Mouse (Mus musculus) stomach, postnatal 0 days (tissue): ENCODE measurements at regions not wholly inside any gene's neighbourhood (a gene's known extent, or its start where the extent isn't known, plus 50 kb on each side); places are given as distances from the start of the nearest gene placed in this dataset.

Experiments used
- ATAC-seq: fragments of 200-750 bp; cut with Nextera tagmentation; 2 replicates; pipeline ENCODE4 v1.8.0; 2017; ENCODE audit not compliant: low FRiP score, low TSS enrichment
- DNase-seq: peaks from one replicate; pipeline ENCODE4 v3.0.0-alpha.2; 2016; ENCODE audit warnings: low spot score
- H3K27ac ChIP-seq: fragments of 300-500 bp; sonication (generic); replicated peaks from 2 replicates; pipeline ENCODE4 v1.5.1; 2014; ENCODE audit warnings: mild to moderate bottlenecking, control low read depth
- H3K27me3 ChIP-seq: fragments of 300-500 bp; sonication (generic); 2 replicates; pipeline ENCODE4 v1.6.1; 2014; ENCODE audit warnings: low read length; ENCODE audit not compliant: control insufficient read depth, insufficient read depth
- H3K36me3 ChIP-seq: fragments of 300-500 bp; sonication (generic); 2 replicates; pipeline ENCODE4 v1.6.1; 2014; ENCODE audit warnings: low read length, mixed read lengths; ENCODE audit not compliant: control insufficient read depth, insufficient read depth
- H3K4me1 ChIP-seq: fragments of 300-500 bp; sonication (generic); replicated peaks from 2 replicates; pipeline ENCODE4 v1.6.1; 2014; ENCODE audit warnings: antibody characterized with exemption; ENCODE audit not compliant: control insufficient read depth, insufficient read depth
- H3K4me2 ChIP-seq: fragments of 300-500 bp; sonication (generic); replicated peaks from 2 replicates; pipeline ENCODE4 v1.6.1; 2014; ENCODE audit warnings: low read depth, mild to moderate bottlenecking, control low read depth, moderate library complexity
- H3K4me3 ChIP-seq: fragments of 300-500 bp; sonication (generic); 2 replicates; pipeline ENCODE4 v1.5.1; 2014; ENCODE audit warnings: low read depth, low read length, control low read depth
- H3K9ac ChIP-seq: fragments of 300-500 bp; sonication (generic); 2 replicates; pipeline ENCODE4 v1.6.1; 2014; ENCODE audit warnings: mild to moderate bottlenecking, low read length, control low read depth, mixed read lengths
- H3K9me3 ChIP-seq: fragments of 300-500 bp; sonication (generic); 2 replicates; pipeline ENCODE4 v1.6.1; 2016; ENCODE audit warnings: low read length; ENCODE audit not compliant: control insufficient read depth
- CTCF ChIP-seq: IDR thresholded peaks from 2 replicates; pipeline ENCODE4 v1.5.1; 2016; ENCODE audit warnings: antibody characterized with exemption, low read depth, mild to moderate bottlenecking, moderate library complexity
- EP300 ChIP-seq: optimal IDR thresholded peaks from 2 replicates; pipeline ENCODE3; 2016; ENCODE audit warnings: antibody characterized with exemption
- WGBS: fragments of 180-500 bp; shearing (Covaris S2); extraction: QIAGEN DNeasy Blood & Tissue Kit; methylation state at CpG from one replicate; pipeline ENCODE4 v1.1.7; 2014; 5-methylcytosine and 5-hydroxymethylcytosine counted together

DNA sequence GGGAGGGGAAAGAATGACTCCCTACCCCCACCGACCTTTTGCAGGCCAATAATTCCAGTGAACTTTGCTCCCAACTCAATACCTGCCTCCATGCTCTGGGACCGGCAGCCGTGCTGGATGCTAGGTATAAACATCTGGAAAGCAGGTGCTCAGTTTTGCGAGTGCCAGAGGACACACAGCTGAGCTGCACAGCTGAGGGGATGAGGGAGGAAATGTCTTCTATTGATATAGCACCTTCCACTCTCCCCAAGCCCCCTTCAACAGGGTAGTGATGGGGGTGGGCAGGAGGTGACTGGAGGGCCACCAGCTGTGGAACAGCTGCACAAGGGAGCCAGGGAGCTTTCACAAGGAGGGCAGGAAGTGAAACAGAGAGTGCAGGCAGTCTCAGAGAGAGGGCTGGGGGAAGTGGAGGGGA is 421.8 kb downstream of the Tns1 start:
- H3K9ac ChIP-seq: no peak overlapping the region
- WGBS: 31% methylated on average over 4 of the region's 4 CpGs
- no peaks in the 10 kb centered on the region for H3K36me3 ChIP-seq
- H3K4me1 ChIP-seq: no peaks in the 10 kb centered on the region
- no peaks in the 10 kb centered on the region for H3K9me3 ChIP-seq
- DNase-seq (no peak), ATAC-seq (no peak)
- no peak overlapping the region for H3K4me2 ChIP-seq
- no peak overlapping the region for H3K4me3 ChIP-seq
- no peak overlapping the region for H3K27ac ChIP-seq
- TF ChIP-seq CTCF (no peak), EP300 (no peak)
- H3K27me3 ChIP-seq: no peaks in the 10 kb centered on the region

DNA sequence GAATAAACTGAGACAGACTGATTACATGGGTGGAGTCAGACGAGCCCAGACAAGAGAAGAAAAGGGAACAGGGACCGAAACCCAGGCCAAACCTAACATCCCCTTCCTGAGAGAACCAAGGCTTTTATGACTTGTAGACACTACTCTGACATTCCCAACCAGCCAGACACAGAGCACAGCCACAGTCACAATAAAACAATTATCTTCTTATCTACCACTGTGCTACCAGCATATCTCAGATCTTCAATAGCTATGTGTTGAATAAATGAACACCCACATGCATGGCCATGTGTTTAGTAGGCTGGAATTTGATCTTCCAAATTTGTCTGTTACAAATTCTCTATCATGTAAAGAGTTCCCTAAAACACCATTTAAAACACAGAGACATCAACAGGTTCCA is 430.7 kb downstream of the Tns1 start:
- Histone ChIP-seq H3K4me3 (no peak overlapping the region), H3K27ac (no peak overlapping the region), H3K27me3 (no peaks in the 10 kb centered on the region), H3K9ac (no peak overlapping the region), H3K4me1 (no peaks in the 10 kb centered on the region), H3K36me3 (no peaks in the 10 kb centered on the region), H3K4me2 (no peak overlapping the region), H3K9me3 (no peaks in the 10 kb centered on the region)
- DNase-seq (no peak), ATAC-seq (no peak)
- TF ChIP-seq EP300 (no peak), CTCF (no peak)
- 55% methylated on average over 2 of the region's 2 CpGs for WGBS

DNA sequence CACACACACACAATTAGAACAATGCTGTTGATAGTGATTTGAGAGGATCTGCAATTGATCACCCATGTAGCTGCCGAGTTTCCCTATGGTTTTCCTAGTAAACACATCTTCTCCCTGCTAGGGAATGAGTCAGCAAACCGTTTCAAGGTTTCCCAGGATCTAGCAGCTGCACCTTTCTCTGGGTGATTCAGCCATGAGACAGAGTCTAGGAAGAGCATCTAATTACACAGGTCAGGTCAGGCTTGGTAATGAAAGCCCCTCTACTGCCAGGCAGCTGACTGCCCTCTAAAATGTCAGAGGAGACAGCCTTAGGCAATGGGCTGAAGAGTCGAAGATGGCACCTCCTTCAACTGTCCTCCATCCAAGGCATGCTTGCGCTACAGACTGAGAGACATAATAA is 438.5 kb downstream of the Tns1 start:
- no peak overlapping the region for H3K27ac ChIP-seq

DNA sequence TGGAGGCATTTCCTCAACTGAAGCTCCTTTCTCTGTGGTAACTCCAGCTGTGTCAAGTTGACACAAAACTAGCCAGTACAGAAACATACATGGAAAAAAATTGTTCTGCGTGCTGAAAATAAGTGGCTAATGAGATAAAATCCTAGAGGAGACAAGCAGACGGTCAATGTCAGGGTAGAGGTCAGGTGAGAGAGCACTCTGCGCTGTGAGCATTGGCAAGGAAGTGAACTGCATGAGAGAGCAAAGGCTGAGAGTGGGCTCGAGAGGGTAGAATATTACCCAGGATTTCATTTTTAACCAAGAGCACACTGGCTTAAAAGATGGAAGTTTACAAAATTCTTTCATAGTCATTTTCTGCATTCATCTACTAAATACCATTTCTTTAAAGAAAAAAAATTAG is 439.2 kb downstream of the Tns1 start:
- Histone ChIP-seq H3K4me3 (no peak overlapping the region), H3K36me3 (no peaks in the 10 kb centered on the region), H3K4me2 (no peak overlapping the region), H3K27me3 (no peaks in the 10 kb centered on the region), H3K9ac (no peak overlapping the region), H3K9me3 (no peaks in the 10 kb centered on the region), H3K4me1 (no peaks in the 10 kb centered on the region), H3K27ac (no peak overlapping the region)
- TF ChIP-seq EP300 (no peak), CTCF (no peak)
- WGBS: 75% methylated on average over 4 of the region's 4 CpGs
- DNase-seq: no peak
- no peak for ATAC-seq

More for the DNA sequence above, 438.5 kb downstream of the Tns1 start:
- Histone ChIP-seq H3K4me1 (no peaks in the 10 kb centered on the region), H3K4me2 (no peak overlapping the region), H3K4me3 (no peak overlapping the region), H3K36me3 (no peaks in the 10 kb centered on the region), H3K9ac (no peak overlapping the region), H3K9me3 (no peaks in the 10 kb centered on the region), H3K27me3 (no peaks in the 10 kb centered on the region)
- no peak for ATAC-seq
- TF ChIP-seq EP300 (no peak), CTCF (no peak)
- WGBS: 64% methylated on average over 4 of the region's 4 CpGs
- no peak for DNase-seq

DNA sequence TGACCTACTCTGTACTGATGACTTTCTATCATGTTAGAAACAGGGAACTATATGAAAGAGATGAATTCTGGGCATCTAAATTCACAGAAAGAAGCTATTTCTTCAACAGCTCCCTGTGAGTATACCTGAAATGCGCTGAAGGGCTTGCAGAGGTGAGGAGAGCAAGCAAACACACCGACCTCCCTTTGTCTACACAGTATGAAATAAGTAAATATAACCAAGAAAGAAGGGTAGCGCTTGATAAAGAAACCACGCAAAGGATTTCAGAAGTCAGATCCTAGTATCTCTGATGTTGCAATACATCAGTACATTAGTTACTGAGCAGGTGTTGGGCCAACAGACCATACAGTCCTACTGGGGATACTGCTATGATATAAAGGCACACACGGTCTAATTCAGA is 440.1 kb downstream of the Tns1 start:
- TF ChIP-seq CTCF (no peak), EP300 (no peak)
- H3K4me1 ChIP-seq: no peaks in the 10 kb centered on the region
- DNase-seq: no peak
- no peak overlapping the region for H3K9ac ChIP-seq
- H3K36me3 ChIP-seq: no peaks in the 10 kb centered on the region
- H3K9me3 ChIP-seq: no peaks in the 10 kb centered on the region
- 69% methylated on average over 5 of the region's 5 CpGs for WGBS
- H3K27me3 ChIP-seq: no peaks in the 10 kb centered on the region
- ATAC-seq: peak; percentile 58; the same call in 1 of the 2 replicates
- no peak overlapping the region for H3K4me3 ChIP-seq
- H3K27ac ChIP-seq: no peak overlapping the region
- no peak overlapping the region for H3K4me2 ChIP-seq

GRCm38 (mm10) chr1:73683132-73683888 is 440.9 kb downstream of the Tns1 start:
- ATAC-seq (peak; percentile 61), DNase-seq (no peak)
- Histone ChIP-seq H3K9ac (no peak overlapping the region), H3K9me3 (no peaks in the 10 kb centered on the region), H3K27ac (no peak overlapping the region), H3K4me3 (no peak overlapping the region), H3K4me1 (no peaks in the 10 kb centered on the region), H3K27me3 (no peaks in the 10 kb centered on the region), H3K36me3 (no peaks in the 10 kb centered on the region), H3K4me2 (no peak overlapping the region)
- WGBS: 42% methylated on average over 4 of the region's 4 CpGs
- no peak for TF ChIP-seq EP300
- TF ChIP-seq CTCF: no peak
